Mouse (Mus musculus) lung, adult 2 months (tissue): Measurements from ENCODE around the gene Vamp5.

Source experiments
- CTCF ChIP-seq: fragments of 200-500 bp; IDR thresholded peaks from 2 replicates; pipeline ENCODE4 v1.5.1; 2011; ENCODE audit warnings: mild to moderate bottlenecking, low read length, control low read depth; ENCODE audit not compliant: insufficient read depth
- POLR2A ChIP-seq: fragments of 200-500 bp; IDR thresholded peaks from 2 replicates; pipeline ENCODE4 v1.6.1; 2011; ENCODE audit warnings: low read depth, mild to moderate bottlenecking, control low read depth, low read length, borderline replicate concordance; ENCODE audit errors: extremely low read depth

- TF ChIP-seq POLR2A (no peak), CTCF (peak; percentile 83)
These were observed 21.6 kb upstream of the Vamp5 start for GRCm38 (mm10) chr6:72401875-72402274.
